Mouse (Mus musculus): ENCODE data around the gene Hoxb7.

The Hoxb7 gene

GRCm38 (mm10) chr11:96268031-96268745 lies 18.2 kb upstream of the Hoxb7 start:
- no peak for DNase-seq (ENCODE audit: low spot score in 2 of 2)

GRCm38 (mm10) chr11:96269869-96270268 lies 16.6 kb upstream of the Hoxb7 start:
- no peak for DNase-seq (ENCODE audit: low spot score in 2 of 2)

- DNase-seq (ENCODE audit: low spot score in 2 of 2), result no peak
These were observed 15.4 kb upstream of the Hoxb7 start, which contains the start of gene Hoxb9 for GRCm38 (mm10) chr11:96270996-96271540. Hoxb9 (plus strand) TSS chr11:96271457.

GRCm38 (mm10) chr11:96271541-96272011 lies 14.8 kb upstream of the Hoxb7 start:
- DNase-seq (ENCODE audit: low spot score in 2 of 2), result no peak

DNA sequence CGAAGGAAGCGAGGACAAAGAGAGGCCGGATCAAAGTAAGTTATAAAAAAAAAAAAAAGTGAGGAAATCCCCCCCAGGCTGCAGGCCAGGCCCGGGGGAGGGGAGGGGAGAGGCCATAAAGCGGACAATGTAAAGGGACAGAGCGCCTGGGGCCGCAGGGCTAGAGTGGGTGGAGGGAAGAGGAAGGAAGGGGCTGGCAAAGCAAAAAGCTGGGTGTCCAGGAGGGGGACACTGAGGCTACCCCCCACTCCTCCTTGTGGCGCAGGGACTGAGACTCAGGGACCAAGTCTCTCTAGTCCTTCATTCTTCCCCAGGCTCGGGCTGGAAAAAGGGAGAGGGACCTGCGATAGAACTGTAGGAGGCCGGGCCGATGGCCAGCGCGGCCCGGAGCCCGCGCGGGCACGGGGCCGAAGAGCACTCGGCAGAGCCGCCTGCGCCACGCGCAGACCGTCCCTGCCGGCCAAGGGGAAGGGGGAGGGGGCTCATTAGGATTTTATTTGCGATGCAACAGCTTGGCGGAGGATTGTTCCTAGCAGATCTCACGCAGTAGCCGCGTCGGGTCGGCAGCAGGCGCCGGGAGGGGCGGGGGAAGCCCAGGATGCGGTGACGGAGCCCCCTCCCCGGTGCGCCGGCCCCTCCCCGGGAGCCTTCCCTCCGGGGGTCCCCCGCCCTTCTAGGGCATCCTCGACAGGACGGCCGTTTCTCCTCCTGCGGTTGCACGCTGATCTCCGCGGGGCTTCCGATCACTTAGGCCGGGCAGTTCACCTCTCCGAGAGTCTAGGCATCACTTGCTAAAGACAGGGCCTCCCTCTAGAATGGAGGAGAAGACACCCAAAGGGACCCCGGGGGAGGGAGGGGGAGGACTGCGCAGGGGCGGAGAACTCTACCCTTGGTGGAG lies 14.2 kb upstream of the Hoxb7 start:
- DNase-seq (ENCODE audit: low spot score in 2 of 2), result no peak

- DNase-seq (ENCODE audit: low spot score in 2 of 2), result no peak
These were observed 12.0 kb upstream of the Hoxb7 start for GRCm38 (mm10) chr11:96274428-96274827.

DNA sequence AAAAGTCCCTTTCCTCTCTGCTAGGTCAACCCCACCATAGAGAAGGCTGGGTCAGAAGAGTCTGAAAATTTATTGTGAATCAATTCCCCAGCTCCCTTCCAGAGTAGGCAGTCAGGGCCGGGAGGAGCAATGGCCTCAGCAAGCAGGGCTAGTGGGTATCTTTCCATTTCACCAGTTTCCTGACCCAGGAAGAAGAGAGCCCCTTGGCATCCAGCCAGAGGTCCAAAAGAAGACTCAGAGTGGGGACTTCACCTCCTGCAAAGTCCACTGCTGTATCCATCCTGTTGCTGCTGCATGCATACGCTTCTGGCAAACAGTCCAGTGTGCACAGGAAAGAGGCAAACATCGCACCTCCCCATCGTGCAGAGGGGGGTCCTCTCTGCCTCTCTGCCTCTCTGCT lies 10.5 kb upstream of the Hoxb7 start:
- DNase-seq (ENCODE audit: low spot score in 2 of 2), result no peak

DNA sequence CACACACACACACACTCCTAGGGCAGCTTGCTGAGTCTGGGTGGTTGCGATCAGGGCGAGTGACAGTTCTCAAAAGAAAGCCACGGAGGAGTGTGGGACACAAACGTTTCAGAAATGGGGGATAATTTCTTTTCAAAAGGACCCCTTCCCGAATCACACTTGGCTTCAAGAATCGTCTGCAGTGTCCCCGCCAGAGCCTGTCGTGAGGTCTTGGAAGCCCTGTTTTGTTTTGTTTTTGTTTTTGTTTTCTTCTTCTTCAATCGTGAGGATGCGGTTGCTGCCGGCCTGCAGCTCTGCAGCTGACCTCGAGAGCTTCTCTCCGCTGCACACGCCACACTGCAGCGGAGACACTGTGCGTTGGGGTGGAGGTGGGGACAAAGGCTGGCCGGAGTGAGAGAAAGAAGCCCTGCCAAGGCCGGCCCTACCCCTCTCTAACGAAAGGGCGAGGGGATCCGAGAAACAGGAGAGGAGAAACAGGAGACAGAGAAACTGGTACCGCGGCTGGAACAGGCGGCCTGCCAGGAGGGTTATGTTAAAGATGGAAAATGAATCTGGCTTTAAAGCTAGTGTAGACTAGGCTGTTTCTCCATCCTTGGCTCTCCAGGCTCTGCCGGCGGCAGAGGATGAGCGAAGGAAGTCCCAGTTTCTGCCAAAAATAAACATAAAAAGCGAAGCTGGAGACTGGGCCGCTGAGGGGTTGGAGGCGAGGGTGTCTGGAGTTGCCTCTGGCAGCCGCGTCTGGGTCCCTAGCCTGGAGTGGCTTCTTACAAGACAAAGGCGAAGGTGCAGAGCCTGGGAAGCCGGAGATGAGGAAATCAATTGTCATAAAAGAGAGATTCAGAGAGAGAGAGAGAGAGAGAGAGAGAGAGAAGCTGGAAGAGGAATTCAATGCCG lies 9.0 kb upstream of the Hoxb7 start:
- DNase-seq (ENCODE audit: low spot score in 2 of 2), result no peak

DNA sequence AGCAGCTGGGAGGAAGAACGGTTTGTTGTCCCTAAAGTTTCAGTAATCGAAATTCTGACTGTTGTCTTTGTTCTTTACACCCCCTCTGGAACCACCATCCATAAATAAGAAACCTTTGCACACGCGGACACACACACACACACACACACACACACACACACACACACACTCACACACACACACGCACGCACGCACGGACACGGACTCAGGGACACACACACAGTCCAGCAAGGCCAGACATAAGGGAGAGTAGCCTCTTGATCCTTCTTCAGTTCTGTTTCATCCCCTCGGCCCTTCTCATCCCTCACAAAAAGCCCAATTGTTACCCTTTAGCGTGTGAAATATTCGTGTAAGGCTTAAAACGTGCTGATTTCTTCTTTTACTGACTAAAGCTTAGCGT lies 8.1 kb upstream of the Hoxb7 start:
- DNase-seq (ENCODE audit: low spot score in 2 of 2), result no peak

DNA sequence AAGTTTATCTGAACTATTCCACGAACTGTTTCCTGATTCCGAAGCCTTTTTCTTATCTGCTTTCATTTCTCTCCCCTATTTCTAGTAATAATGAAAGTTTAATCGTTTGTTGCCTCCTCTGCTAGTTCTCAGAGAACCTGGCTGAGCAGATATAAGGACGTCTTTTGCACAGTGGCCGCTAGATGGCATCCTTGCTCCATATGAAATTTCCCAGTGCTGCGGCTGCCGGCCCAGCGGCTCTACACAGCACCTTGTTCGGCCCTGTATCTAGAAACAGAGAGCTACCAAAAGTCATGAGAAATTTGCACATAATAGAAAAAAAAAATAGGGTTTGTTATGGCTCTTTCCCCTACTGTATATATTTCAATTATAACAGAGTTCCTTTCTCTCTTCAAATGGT lies 7.7 kb upstream of the Hoxb7 start:
- peak; percentile 51 to 56 for DNase-seq (ENCODE audit: low spot score in 2 of 2)

- DNase-seq (ENCODE audit: low spot score in 2 of 2), result no peak
These were observed 6.8 kb upstream of the Hoxb7 start for GRCm38 (mm10) chr11:96279421-96280233.

- no peak for DNase-seq (ENCODE audit: low spot score in 2 of 2)
These were observed 5.7 kb upstream of the Hoxb7 start for GRCm38 (mm10) chr11:96280399-96281378.

GRCm38 (mm10) chr11:96281396-96281795 lies 5.0 kb upstream of the Hoxb7 start:
- DNase-seq (ENCODE audit: low spot score in 2 of 2), result no peak

- DNase-seq (ENCODE audit: low spot score in 2 of 2), result no peak
These were observed 4.4 kb upstream of the Hoxb7 start, which contains the start of gene Hoxb8 for GRCm38 (mm10) chr11:96281855-96282570. Hoxb8 (plus strand) TSS chr11:96281905.

- DNase-seq (ENCODE audit: low spot score in 2 of 2), result no peak
These were observed 3.5 kb upstream of the Hoxb7 start for GRCm38 (mm10) chr11:96282795-96283430.

DNA sequence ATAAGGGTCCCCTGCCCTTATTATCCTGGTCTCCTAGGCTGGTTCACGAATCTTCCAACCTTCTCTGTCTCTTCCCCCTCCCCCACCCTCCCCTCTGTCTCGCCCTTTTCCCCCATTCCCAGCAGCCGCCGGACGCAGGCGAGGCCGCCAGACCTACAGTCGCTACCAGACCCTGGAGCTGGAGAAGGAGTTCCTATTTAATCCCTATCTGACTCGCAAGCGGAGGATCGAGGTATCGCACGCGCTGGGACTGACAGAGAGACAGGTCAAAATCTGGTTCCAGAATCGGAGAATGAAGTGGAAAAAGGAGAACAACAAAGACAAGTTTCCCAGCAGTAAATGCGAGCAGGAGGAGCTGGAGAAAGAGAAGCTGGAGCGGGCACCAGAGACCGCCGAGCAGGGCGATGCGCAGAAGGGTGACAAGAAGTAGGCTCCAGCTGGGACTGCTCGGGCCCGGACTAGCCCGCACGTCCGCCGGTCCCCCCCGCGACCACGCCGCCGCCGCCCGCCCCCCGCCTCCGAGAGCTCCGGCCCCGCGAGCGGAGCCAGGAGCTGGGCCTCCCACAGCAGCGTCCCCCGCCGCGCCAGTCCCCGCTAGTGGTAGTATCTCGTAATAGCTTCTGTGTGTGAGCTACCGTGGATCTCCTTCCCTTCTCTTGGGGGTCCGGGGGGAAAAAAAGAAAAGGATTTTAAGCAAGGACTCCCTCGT lies 2.2 kb upstream of the Hoxb7 start:
- no peak for DNase-seq (ENCODE audit: low spot score in 2 of 2)
